Mouse (Mus musculus): ENCODE measurements around the gene Fgf4.

Fgf4 gene

DNA sequence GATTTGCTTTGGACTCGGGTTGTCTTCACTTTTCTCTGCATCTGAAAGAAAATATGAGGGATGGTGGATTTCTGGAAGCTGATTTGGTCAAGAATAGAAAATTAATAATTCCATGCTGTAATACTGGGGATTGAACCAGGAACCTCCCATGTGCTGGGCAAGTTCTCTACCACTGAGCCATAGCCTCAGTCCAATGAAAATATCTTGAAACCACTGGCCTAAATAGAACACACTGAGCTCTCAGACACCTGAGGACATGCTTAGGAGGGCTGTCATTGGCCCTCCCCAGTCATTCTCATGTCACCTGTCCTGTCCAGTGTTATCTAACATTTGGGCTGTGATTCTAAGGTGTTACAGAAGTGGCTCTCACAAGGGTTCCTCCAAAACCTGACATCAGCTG is 64.0 kb downstream of the Fgf4 start:
- DNase-seq (ENCODE audit: low spot score in 2 of 2) = no peak

DNA sequence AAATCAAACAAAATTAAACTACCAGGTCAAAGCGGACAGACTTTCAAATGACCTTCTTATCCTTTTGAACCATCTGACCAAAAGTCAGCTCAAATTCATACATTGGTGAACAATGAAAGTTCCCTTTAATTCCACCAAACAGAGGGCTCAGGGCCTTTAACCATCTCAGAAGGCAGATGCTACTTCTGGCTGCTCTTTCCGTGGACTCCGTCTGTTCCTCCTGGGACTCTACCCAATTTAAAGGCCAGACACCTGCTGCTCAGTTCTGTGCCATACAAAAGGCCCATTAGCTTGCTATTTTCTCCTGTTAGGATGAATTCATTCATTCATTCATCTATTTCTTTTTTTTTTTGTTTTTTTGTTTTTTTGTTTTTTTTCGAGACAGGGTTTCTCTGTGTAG is 65.7 kb downstream of the Fgf4 start:
- no peak for DNase-seq (ENCODE audit: low spot score in 2 of 2)

DNA sequence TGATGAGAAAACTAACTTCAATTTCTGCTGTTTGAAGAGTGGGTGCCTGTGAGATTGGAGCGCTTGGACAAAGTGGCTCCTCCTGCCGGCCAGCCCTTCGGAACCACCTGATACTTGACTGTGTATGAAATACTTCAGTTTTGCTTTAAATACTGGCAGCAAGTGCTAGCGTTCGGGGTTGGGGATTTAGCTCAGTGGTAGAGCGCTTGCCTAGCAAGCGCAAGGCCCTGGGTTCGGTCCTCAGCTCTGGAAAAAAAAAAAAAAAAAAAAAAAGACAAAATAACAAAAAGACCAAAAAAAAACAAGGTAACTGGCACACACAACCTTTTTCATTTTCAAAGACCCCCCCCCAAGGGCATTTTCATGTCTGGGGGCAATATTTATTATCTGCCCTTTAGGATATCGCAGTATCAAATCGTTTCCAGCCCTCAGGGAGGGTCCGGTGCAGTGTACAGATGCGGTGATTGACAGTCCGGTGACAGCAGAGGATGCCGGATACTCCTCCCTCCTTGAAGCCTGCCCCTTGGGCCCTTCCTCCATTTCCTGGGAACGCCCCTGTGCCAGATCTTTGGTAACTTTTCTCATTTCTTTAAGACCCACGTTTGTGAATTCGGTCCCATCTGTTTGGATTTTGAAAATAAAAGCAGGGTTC is 67.3 kb downstream of the Fgf4 start:
- no peak for DNase-seq (ENCODE audit: low spot score in 2 of 2)

Data from spleen, postnatal 10 days (tissue).